Mouse (Mus musculus) heart, postnatal 0 days (tissue): Measurements from ENCODE around the gene Cpne6. TPM values are rescaled to one million over a fixed set of nuclear protein-coding genes. Genes with fewer than 3 reads are reported as not detected.

ENCODE experiments used
- ATAC-seq: fragments of 200-750 bp; cut with Nextera tagmentation; 2 replicates; pipeline ENCODE4 v1.8.0; 2017; ENCODE audit warnings: low read depth, moderate number of reproducible peaks, moderate library complexity; ENCODE audit not compliant: insufficient read depth
- DNase-seq: peaks from one replicate; pipeline ENCODE4 v3.0.0-alpha.2; 2016; ENCODE audit warnings: low spot score
- H3K27ac ChIP-seq: fragments of 300-500 bp; sonication (generic); 2 replicates; pipeline ENCODE4 v1.5.1; 2014; ENCODE audit warnings: low read depth, mild to moderate bottlenecking
- H3K27me3 ChIP-seq: fragments of 300-500 bp; sonication (generic); 2 replicates; pipeline ENCODE4 v1.6.1; 2014; ENCODE audit warnings: low read length, mixed read lengths; ENCODE audit not compliant: control insufficient read depth, insufficient read depth
- H3K36me3 ChIP-seq: fragments of 300-500 bp; sonication (generic); replicated peaks from 2 replicates; pipeline ENCODE4 v1.6.1; 2014; ENCODE audit warnings: low read length, mixed read lengths; ENCODE audit not compliant: control insufficient read depth, insufficient read depth
- H3K4me1 ChIP-seq: fragments of 300-500 bp; sonication (generic); 2 replicates; pipeline ENCODE4 v1.6.1; 2014; ENCODE audit warnings: antibody characterized with exemption; ENCODE audit not compliant: control insufficient read depth, insufficient read depth
- H3K4me2 ChIP-seq: fragments of 300-500 bp; sonication (generic); 2 replicates; pipeline ENCODE4 v1.6.1; 2014; ENCODE audit warnings: low read depth, mild to moderate bottlenecking, low read length, moderate library complexity
- H3K4me3 ChIP-seq: fragments of 300-500 bp; sonication (generic); 2 replicates; pipeline ENCODE4 v1.5.1; 2014; ENCODE audit warnings: low read depth, low read length
- H3K9ac ChIP-seq: fragments of 300-500 bp; sonication (generic); replicated peaks from 2 replicates; pipeline ENCODE4 v1.6.1; 2014; ENCODE audit warnings: low read depth, low read length, mixed read lengths
- H3K9me3 ChIP-seq: fragments of 300-500 bp; sonication (generic); replicated peaks from 2 replicates; pipeline ENCODE4 v1.6.1; 2016; ENCODE audit warnings: low read length; ENCODE audit not compliant: control insufficient read depth
- CTCF ChIP-seq: IDR thresholded peaks from 2 replicates; pipeline ENCODE4 v1.5.1; 2016; ENCODE audit warnings: antibody characterized with exemption, control low read depth, low read depth
- EP300 ChIP-seq: IDR thresholded peaks from 2 replicates; pipeline ENCODE4 v1.6.1; 2016; ENCODE audit warnings: antibody characterized with exemption, low read depth
- WGBS: fragments of 180-500 bp; shearing (Covaris S2); extraction: QIAGEN DNeasy Blood & Tissue Kit; methylation state at CpG from one replicate; pipeline ENCODE4 v1.1.7; 2014; 5-methylcytosine and 5-hydroxymethylcytosine counted together
- polyA plus RNA-seq: library from polyadenylated mRNA; unstranded; fragments of >200 nt; fragmentation: Nextera tagmentation; extraction: Ambion mirVana; gene quantifications from 2 replicates; pipeline ENCODE4 v1.2.1, GENCODE M21; 2015
- total RNA-seq: library from RNA; depleted of rRNA; stranded (reverse); fragments of >200 nt; gene quantifications from 2 replicates; pipeline ENCODE4 v1.2.3, GENCODE M21; 2014; ENCODE audit warnings: low replicate concordance

The Cpne6 gene
- total and polyA plus RNA-seq, 2 experiments from 2014 or later: 0.08 TPM

GRCm38 (mm10) chr14:55526674-55527073, 16.4 kb downstream of the Cpne6 start:
- ATAC-seq (no peak), DNase-seq (no peak)
- 63% methylated on average over 2 of the region's 2 CpGs for WGBS
- Histone ChIP-seq H3K27me3 (peaks cover 27% of the 10 kb centered on the region), H3K9me3 (no peaks in the 10 kb centered on the region), H3K9ac (no peak overlapping the region), H3K36me3 (no peaks in the 10 kb centered on the region), H3K4me1 (peaks cover 10% of the 10 kb centered on the region; the same call in 1 of the 2 replicates), H3K4me3 (no peak overlapping the region), H3K4me2 (no peak overlapping the region), H3K27ac (no peak overlapping the region)
- TF ChIP-seq CTCF: no peak
- TF ChIP-seq EP300: no peak

- ATAC-seq: no peak
- DNase-seq: no peak
- Histone ChIP-seq H3K9ac (no peak overlapping the region), H3K9me3 (no peaks in the 10 kb centered on the region), H3K27ac (no peak overlapping the region), H3K4me2 (no peak overlapping the region), H3K27me3 (peaks cover 15% of the 10 kb centered on the region), H3K4me1 (peaks cover 10% of the 10 kb centered on the region; the same call in 1 of the 2 replicates), H3K36me3 (no peaks in the 10 kb centered on the region), H3K4me3 (no peak overlapping the region)
- TF ChIP-seq CTCF (peak; percentile 48), EP300 (no peak)
- 26% methylated on average over 3 of the region's 3 CpGs for WGBS
Measured at GRCm38 (mm10) chr14:55527940-55528339, 17.7 kb downstream of the Cpne6 start.

GRCm38 (mm10) chr14:55536116-55536745, 26.0 kb downstream of the Cpne6 start:
- H3K27me3 ChIP-seq: no peaks in the 10 kb centered on the region
- H3K4me3 ChIP-seq: no peak overlapping the region
- TF ChIP-seq EP300 (no peak), CTCF (peak; percentile 83)
- H3K9ac ChIP-seq: no peak overlapping the region
- H3K27ac ChIP-seq: no peak overlapping the region
- no peaks in the 10 kb centered on the region for H3K36me3 ChIP-seq
- H3K4me1 ChIP-seq: peaks cover 8% of the 10 kb centered on the region
- no peak overlapping the region for H3K4me2 ChIP-seq
- H3K9me3 ChIP-seq: no peaks in the 10 kb centered on the region
- DNase-seq (no peak), ATAC-seq (no peak)
- WGBS: 41% methylated on average over 6 of the region's 6 CpGs

GRCm38 (mm10) chr14:55540067-55540786, 30.0 kb downstream of the Cpne6 start, which contains the start of gene Pck2:
TSS of gene Pck2 (plus strand) at chr14:55540266.
- no peaks in the 10 kb centered on the region for H3K27me3 ChIP-seq
- TF ChIP-seq EP300: no peak
- no peak for TF ChIP-seq CTCF
- peak; percentile 90 for ATAC-seq
- H3K36me3 ChIP-seq: peaks cover 20% of the 10 kb centered on the region
- peak within 1 kb of the TSS; percentile 77 for H3K9ac ChIP-seq
- peak; percentile 94 for DNase-seq
- H3K4me2 ChIP-seq: peak within 1 kb of the TSS; percentile 83
- H3K9me3 ChIP-seq: no peaks in the 10 kb centered on the region
- H3K4me3 ChIP-seq: peak within 1 kb of the TSS; percentile 73
- WGBS: under 1% methylated on average over 32 of the region's 32 CpGs
- peaks cover 13% of the 10 kb centered on the region for H3K4me1 ChIP-seq
- H3K27ac ChIP-seq: peak within 1 kb of the TSS; percentile 87

GRCm38 (mm10) chr14:55540787-55541321, 30.6 kb downstream of the Cpne6 start:
- TF ChIP-seq EP300: 0 out of 2 replicates have a peak, but pooled peaks have one; percentile 29
- no peak for TF ChIP-seq CTCF
- Histone ChIP-seq H3K4me2 (peak overlapping the region; percentile 83), H3K9me3 (no peaks in the 10 kb centered on the region), H3K27me3 (no peaks in the 10 kb centered on the region), H3K27ac (peak overlapping the region; percentile 87), H3K36me3 (peaks cover 26% of the 10 kb centered on the region), H3K4me3 (peak overlapping the region; percentile 73), H3K4me1 (peaks cover 13% of the 10 kb centered on the region), H3K9ac (peak overlapping the region; percentile 77)
- WGBS: 6% methylated on average over 10 of the region's 10 CpGs
- peak; percentile 67 for DNase-seq
- peak; percentile 45 for ATAC-seq
